Mouse (Mus musculus) E14TG2a.4 (cell line): ENCODE measurements around the gene Map9.
A peak's percentile ranks its signal among the peaks of the same experiment; 100 is the strongest.

ENCODE experiments used
- CTCF ChIP-seq: conservative IDR thresholded peaks from 2 replicates; pipeline ENCODE4 v1.5.1; 2014; ENCODE audit warnings: low read length
- NANOG ChIP-seq: IDR thresholded peaks from 2 replicates; pipeline ENCODE4 v1.6.1; 2014; ENCODE audit warnings: borderline replicate concordance, low read length, mixed read lengths
- POU5F1 ChIP-seq: IDR thresholded peaks from 2 replicates; pipeline ENCODE4 v1.6.1; 2014; ENCODE audit warnings: low read length, borderline replicate concordance

DNA sequence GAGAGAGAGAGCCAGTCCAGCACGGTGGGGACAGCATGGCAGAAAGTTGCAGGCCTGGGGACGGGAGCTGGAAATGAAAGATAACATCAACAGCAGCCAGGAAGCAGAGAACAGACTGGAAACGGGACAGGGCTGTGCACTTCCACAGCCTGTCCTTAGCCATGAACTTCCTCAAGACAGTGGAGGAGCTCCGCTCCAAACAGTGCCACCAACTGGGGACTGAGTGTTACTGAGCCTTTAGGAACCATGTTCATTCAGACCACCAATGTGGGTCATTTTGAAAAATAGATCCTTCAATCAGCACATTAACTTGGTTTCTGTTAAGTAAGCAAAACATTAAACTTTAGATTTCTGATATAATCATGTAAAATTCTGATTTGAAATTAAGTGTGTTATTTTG lies 4.6 kb downstream of the Map9 start:
- TF ChIP-seq CTCF: 0 out of 2 replicates have a peak, but pooled peaks have one; percentile 15
- no peak for TF ChIP-seq POU5F1
- no peak for TF ChIP-seq NANOG
